Mouse (Mus musculus) CH12.LX (cell line): ENCODE results near the gene Ube2q1.

ENCODE experiments used
- CTCF ChIP-seq, 2 experiments: IDR thresholded peaks in 1 of 2; conservative IDR thresholded peaks in 1 of 2; 2 replicates each; pipeline ENCODE4 v1.5.1; 2011 to 2012; ENCODE audit warnings: low read depth in 2 of 2, low read length in 2 of 2, improper control_type of control experiment in 1 of 2, inconsistent platforms in 1 of 2, mild to moderate bottlenecking in 1 of 2, moderate library complexity in 1 of 2
- ETS1 ChIP-seq: conservative IDR thresholded peaks from 2 replicates; pipeline ENCODE4 v1.6.1; 2012; ENCODE audit warnings: low read depth, mild to moderate bottlenecking, inconsistent platforms, low read length, improper control_type of control experiment, moderate library complexity
- NELFE ChIP-seq: IDR thresholded peaks from 2 replicates; pipeline ENCODE4 v1.6.1; 2011; ENCODE audit warnings: low read depth, low read length, improper control_type of control experiment
- POLR2A ChIP-seq: IDR thresholded peaks from 2 replicates; pipeline ENCODE4 v1.6.1; 2011; ENCODE audit warnings: low read depth, mild to moderate bottlenecking, improper control_type of control experiment, low read length
- USF2 ChIP-seq: conservative IDR thresholded peaks from 2 replicates; pipeline ENCODE4 v1.6.1; 2011; ENCODE audit warnings: low read depth, low read length, improper control_type of control experiment

- peak; percentile 88 for TF ChIP-seq POLR2A
- no peak for TF ChIP-seq USF2
- peak; percentile 37 to 71; a peak in 3 of 4 replicates for TF ChIP-seq CTCF (conservative IDR thresholded peaks at IDR 0.05 in 1 of 2, IDR thresholded peaks at IDR 0.05 in 1 of 2; ENCODE audit: low read depth in 2 of 2, low read length in 2 of 2)
- TF ChIP-seq ETS1: no peak
- TF ChIP-seq NELFE: peak; percentile 79
Observed at GRCm38 (mm10) chr3:89730350-89731331, 42.8 kb upstream of the Ube2q1 start.
